Mouse (Mus musculus): ENCODE measurements around the gene Zzz3. TPM values are rescaled to one million over a fixed set of nuclear protein-coding genes. Genes with fewer than 3 reads are reported as not detected.

Zzz3 gene
- polyA plus RNA-seq, 1 experiment from 2014 or later = 44.0 TPM

GRCm38 (mm10) chr3:152477796-152478527, 82.7 kb downstream of the Zzz3 start:
- 4% methylated on average over 23 of the region's 23 CpGs for WGBS
- Histone ChIP-seq H3K27me3 (replicated peaks; ENCODE audit: control insufficient read depth, insufficient read depth, low read length) (no peaks in the 10 kb centered on the region), H3K4me2 (ENCODE audit: low read length) (peak overlapping the region; percentile 52), H3K27ac (ENCODE audit: low read depth, low read length) (no peak overlapping the region), H3K36me3 (ENCODE audit: control insufficient read depth, insufficient read depth, low read length) (no peaks in the 10 kb centered on the region), H3K9me3 (replicated peaks; ENCODE audit: control insufficient read depth, low read length) (no peaks in the 10 kb centered on the region), H3K9ac (ENCODE audit: low read length) (peak overlapping the region; percentile 49), H3K4me3 (ENCODE audit: low read depth, low read length) (peak overlapping the region; percentile 26), H3K4me1 (ENCODE audit: control insufficient read depth, insufficient read depth, low read length) (peaks cover 6% of the 10 kb centered on the region; the same call in 1 of the 2 replicates)
- peak; percentile 59 for ATAC-seq
- peak; percentile 64 for DNase-seq (ENCODE audit: low spot score)

GRCm38 (mm10) chr3:152478599-152479435, 83.5 kb downstream of the Zzz3 start:
- Histone ChIP-seq H3K9me3 (replicated peaks; ENCODE audit: control insufficient read depth, low read length) (no peaks in the 10 kb centered on the region), H3K4me2 (ENCODE audit: low read length) (peak overlapping the region; percentile 52), H3K4me1 (ENCODE audit: control insufficient read depth, insufficient read depth, low read length) (peaks cover 6% of the 10 kb centered on the region; the same call in 1 of the 2 replicates), H3K9ac (ENCODE audit: low read length) (no peak overlapping the region), H3K27ac (ENCODE audit: low read depth, low read length) (no peak overlapping the region), H3K36me3 (ENCODE audit: control insufficient read depth, insufficient read depth, low read length) (no peaks in the 10 kb centered on the region), H3K27me3 (replicated peaks; ENCODE audit: control insufficient read depth, insufficient read depth, low read length) (no peaks in the 10 kb centered on the region), H3K4me3 (ENCODE audit: low read depth, low read length) (peak overlapping the region; percentile 26)
- ATAC-seq (peak; percentile 54), DNase-seq (ENCODE audit: low spot score) (peak; percentile 68)
- 5% methylated on average over 14 of the region's 16 CpGs for whole genome bisulfite sequencing

- ATAC-seq (no peak), DNase-seq (ENCODE audit: low spot score) (no peak)
- Histone ChIP-seq H3K9ac (ENCODE audit: low read length) (no peak overlapping the region), H3K9me3 (replicated peaks; ENCODE audit: control insufficient read depth, low read length) (no peaks in the 10 kb centered on the region), H3K4me3 (ENCODE audit: low read depth, low read length) (no peak overlapping the region), H3K4me1 (ENCODE audit: control insufficient read depth, insufficient read depth, low read length) (peaks cover 6% of the 10 kb centered on the region; the same call in 1 of the 2 replicates), H3K36me3 (ENCODE audit: control insufficient read depth, insufficient read depth, low read length) (no peaks in the 10 kb centered on the region), H3K27me3 (replicated peaks; ENCODE audit: control insufficient read depth, insufficient read depth, low read length) (no peaks in the 10 kb centered on the region), H3K27ac (ENCODE audit: low read depth, low read length) (no peak overlapping the region), H3K4me2 (ENCODE audit: low read length) (no peak overlapping the region)
- WGBS = 93% methylated on average over 6 of the region's 6 CpGs
Measured at GRCm38 (mm10) chr3:152480336-152480735, 85.1 kb downstream of the Zzz3 start.

GRCm38 (mm10) chr3:152482182-152482581, 86.9 kb downstream of the Zzz3 start:
- ATAC-seq = no peak
- peaks cover 6% of the 10 kb centered on the region; the same call in 1 of the 2 replicates for H3K4me1 ChIP-seq (ENCODE audit: control insufficient read depth, insufficient read depth, low read length)
- DNase-seq (ENCODE audit: low spot score) = no peak

GRCm38 (mm10) chr3:152483800-152484199, 88.5 kb downstream of the Zzz3 start:
- no peaks in the 10 kb centered on the region for H3K36me3 ChIP-seq (ENCODE audit: control insufficient read depth, insufficient read depth, low read length)
- no peak overlapping the region for H3K4me2 ChIP-seq (ENCODE audit: low read length)
- H3K9ac ChIP-seq (ENCODE audit: low read length) = no peak overlapping the region
- H3K27me3 ChIP-seq (replicated peaks; ENCODE audit: control insufficient read depth, insufficient read depth, low read length) = no peaks in the 10 kb centered on the region
- DNase-seq (ENCODE audit: low spot score) (no peak), ATAC-seq (no peak)
- H3K4me1 ChIP-seq (ENCODE audit: control insufficient read depth, insufficient read depth, low read length) = no peaks in the 10 kb centered on the region
- no peak overlapping the region for H3K4me3 ChIP-seq (ENCODE audit: low read depth, low read length)
- H3K27ac ChIP-seq (ENCODE audit: low read depth, low read length) = no peak overlapping the region
- no peaks in the 10 kb centered on the region for H3K9me3 ChIP-seq (replicated peaks; ENCODE audit: control insufficient read depth, low read length)
- 39% methylated on average over 7 of the region's 7 CpGs for WGBS

More at GRCm38 (mm10) chr3:152482182-152482581, 86.9 kb downstream of the Zzz3 start:
- no peaks in the 10 kb centered on the region for H3K9me3 ChIP-seq (replicated peaks; ENCODE audit: control insufficient read depth, low read length)
- H3K4me2 ChIP-seq (ENCODE audit: low read length) = no peak overlapping the region
- H3K36me3 ChIP-seq (ENCODE audit: control insufficient read depth, insufficient read depth, low read length) = no peaks in the 10 kb centered on the region
- WGBS = 86% methylated on average over 8 of the region's 8 CpGs
- H3K9ac ChIP-seq (ENCODE audit: low read length) = no peak overlapping the region
- no peak overlapping the region for H3K27ac ChIP-seq (ENCODE audit: low read depth, low read length)
- H3K27me3 ChIP-seq (replicated peaks; ENCODE audit: control insufficient read depth, insufficient read depth, low read length) = no peaks in the 10 kb centered on the region
- H3K4me3 ChIP-seq (ENCODE audit: low read depth, low read length) = no peak overlapping the region

GRCm38 (mm10) chr3:152484206-152484605, 88.9 kb downstream of the Zzz3 start:
- no peaks in the 10 kb centered on the region for H3K36me3 ChIP-seq (ENCODE audit: control insufficient read depth, insufficient read depth, low read length)
- no peak overlapping the region for H3K4me2 ChIP-seq (ENCODE audit: low read length)
- no peaks in the 10 kb centered on the region for H3K4me1 ChIP-seq (ENCODE audit: control insufficient read depth, insufficient read depth, low read length)
- no peak overlapping the region for H3K9ac ChIP-seq (ENCODE audit: low read length)
- H3K4me3 ChIP-seq (ENCODE audit: low read depth, low read length) = no peak overlapping the region
- ATAC-seq (peak; percentile 59; the same call in 1 of the 2 replicates), DNase-seq (ENCODE audit: low spot score) (peak; percentile 20)
- no peak overlapping the region for H3K27ac ChIP-seq (ENCODE audit: low read depth, low read length)
- 42% methylated on average over 6 of the region's 6 CpGs for WGBS
- H3K27me3 ChIP-seq (replicated peaks; ENCODE audit: control insufficient read depth, insufficient read depth, low read length) = no peaks in the 10 kb centered on the region
- H3K9me3 ChIP-seq (replicated peaks; ENCODE audit: control insufficient read depth, low read length) = no peaks in the 10 kb centered on the region

GRCm38 (mm10) chr3:152488964-152489363, 93.7 kb downstream of the Zzz3 start:
- Histone ChIP-seq H3K4me1 (ENCODE audit: control insufficient read depth, insufficient read depth, low read length) (no peaks in the 10 kb centered on the region), H3K4me2 (ENCODE audit: low read length) (no peak overlapping the region), H3K9ac (ENCODE audit: low read length) (no peak overlapping the region), H3K9me3 (replicated peaks; ENCODE audit: control insufficient read depth, low read length) (no peaks in the 10 kb centered on the region), H3K4me3 (ENCODE audit: low read depth, low read length) (no peak overlapping the region), H3K36me3 (ENCODE audit: control insufficient read depth, insufficient read depth, low read length) (no peaks in the 10 kb centered on the region), H3K27ac (ENCODE audit: low read depth, low read length) (no peak overlapping the region), H3K27me3 (replicated peaks; ENCODE audit: control insufficient read depth, insufficient read depth, low read length) (no peaks in the 10 kb centered on the region)
- WGBS = 83% methylated on average over 4 of the region's 4 CpGs
- ATAC-seq (no peak), DNase-seq (ENCODE audit: low spot score) (no peak)

- Histone ChIP-seq H3K4me2 (ENCODE audit: low read length) (no peak overlapping the region), H3K36me3 (ENCODE audit: control insufficient read depth, insufficient read depth, low read length) (no peaks in the 10 kb centered on the region), H3K4me1 (ENCODE audit: control insufficient read depth, insufficient read depth, low read length) (peaks cover 8% of the 10 kb centered on the region), H3K27ac (ENCODE audit: low read depth, low read length) (no peak overlapping the region), H3K27me3 (replicated peaks; ENCODE audit: control insufficient read depth, insufficient read depth, low read length) (no peaks in the 10 kb centered on the region), H3K9me3 (replicated peaks; ENCODE audit: control insufficient read depth, low read length) (no peaks in the 10 kb centered on the region), H3K9ac (ENCODE audit: low read length) (no peak overlapping the region), H3K4me3 (ENCODE audit: low read depth, low read length) (no peak overlapping the region)
- DNase-seq (ENCODE audit: low spot score) = no peak
- ATAC-seq = no peak
- WGBS = 85% methylated on average over 5 of the region's 5 CpGs
Measured at GRCm38 (mm10) chr3:152490423-152490822, 95.2 kb downstream of the Zzz3 start.

All from forebrain, embryonic 14.5 days (tissue).